Mouse (Mus musculus) heart, embryonic 13.5 days (tissue): ENCODE data around the gene Adamts20. TPM values are rescaled to one million over a fixed set of nuclear protein-coding genes. Genes with fewer than 3 reads are reported as not detected.

Experiments
- ATAC-seq: fragments of 200-750 bp; cut with Nextera tagmentation; 2 replicates; pipeline ENCODE4 v1.8.0; 2017; ENCODE audit warnings: moderate TSS enrichment; ENCODE audit not compliant: insufficient number of reproducible peaks, low FRiP score, low TSS enrichment; ENCODE audit errors: extremely low read depth
- H3K27ac ChIP-seq: fragments of 300-500 bp; sonication (generic); replicated peaks from 2 replicates; pipeline ENCODE4 v1.5.1; 2015; ENCODE audit warnings: moderate library complexity, mild to moderate bottlenecking, inconsistent platforms
- H3K27me3 ChIP-seq: fragments of 300-500 bp; sonication (generic); replicated peaks from 2 replicates; pipeline ENCODE4 v1.6.1; 2015; ENCODE audit warnings: mild to moderate bottlenecking, inconsistent platforms
- H3K36me3 ChIP-seq: fragments of 300-500 bp; sonication (generic); 2 replicates; pipeline ENCODE4 v1.6.1; 2015; ENCODE audit warnings: mild to moderate bottlenecking, inconsistent platforms
- H3K4me1 ChIP-seq: fragments of 300-500 bp; sonication (generic); 2 replicates; pipeline ENCODE4 v1.6.1; 2015; ENCODE audit warnings: inconsistent platforms
- H3K4me2 ChIP-seq: fragments of 300-500 bp; sonication (generic); 2 replicates; pipeline ENCODE4 v1.6.1; 2015; ENCODE audit warnings: inconsistent platforms, mild to moderate bottlenecking, moderate library complexity
- H3K4me3 ChIP-seq: fragments of 300-500 bp; sonication (generic); 2 replicates; pipeline ENCODE4 v1.5.1; 2015; ENCODE audit warnings: moderate library complexity, mild to moderate bottlenecking, inconsistent platforms
- H3K9ac ChIP-seq: fragments of 300-500 bp; sonication (generic); 2 replicates; pipeline ENCODE4 v1.6.1; 2015; ENCODE audit warnings: inconsistent platforms, mild to moderate bottlenecking, moderate library complexity
- H3K9me3 ChIP-seq: fragments of 300-500 bp; sonication (generic); 2 replicates; pipeline ENCODE4 v1.6.1; 2016; ENCODE audit warnings: inconsistent platforms
- WGBS: fragments of 180-500 bp; shearing (Covaris S2); methylation state at CpG from one replicate; pipeline ENCODE4 v1.1.7; 2015; ENCODE audit warnings: mixed read lengths; 5-methylcytosine and 5-hydroxymethylcytosine counted together
- polyA plus RNA-seq: library from polyadenylated mRNA; unstranded; fragments of >200 nt; fragmentation: Nextera tagmentation; extraction: Ambion mirVana; gene quantifications from 2 replicates; pipeline ENCODE4 v1.2.1, GENCODE M21; 2015

Adamts20 gene
- polyA plus RNA-seq, 1 experiment from 2014 or later: 1.4 TPM

- 38% methylated on average over 2 of the region's 2 CpGs for WGBS
- H3K9ac ChIP-seq: no peak overlapping the region
- H3K4me3 ChIP-seq: no peak overlapping the region
- ATAC-seq: no peak
- H3K9me3 ChIP-seq: no peaks in the 10 kb centered on the region
- H3K27ac ChIP-seq: no peak overlapping the region
- no peaks in the 10 kb centered on the region for H3K36me3 ChIP-seq
- peaks cover 23% of the 10 kb centered on the region for H3K4me1 ChIP-seq
- no peaks in the 10 kb centered on the region for H3K27me3 ChIP-seq
- no peak overlapping the region for H3K4me2 ChIP-seq
Measured at GRCm38 (mm10) chr15:94443025-94443424, 22.2 kb downstream of the Adamts20 start.

GRCm38 (mm10) chr15:94435532-94435931 lies 29.7 kb downstream of the Adamts20 start:
- Histone ChIP-seq H3K36me3 (no peaks in the 10 kb centered on the region), H3K9me3 (no peaks in the 10 kb centered on the region; the same call in 1 of the 2 replicates), H3K4me2 (no peak overlapping the region), H3K9ac (no peak overlapping the region), H3K27me3 (no peaks in the 10 kb centered on the region), H3K27ac (no peak overlapping the region), H3K4me1 (peaks cover 21% of the 10 kb centered on the region), H3K4me3 (no peak overlapping the region)
- WGBS: 78% methylated on average over 5 of the region's 5 CpGs
- no peak for ATAC-seq

- 62% methylated on average over 14 of the region's 14 CpGs for WGBS
- no peak overlapping the region; the same call in 1 of the 2 replicates for H3K27ac ChIP-seq
- no peak overlapping the region for H3K4me3 ChIP-seq
- H3K4me2 ChIP-seq: no peak overlapping the region
- no peaks in the 10 kb centered on the region for H3K36me3 ChIP-seq
- H3K9ac ChIP-seq: no peak overlapping the region
- peaks cover 19% of the 10 kb centered on the region for H3K4me1 ChIP-seq
- H3K9me3 ChIP-seq: no peaks in the 10 kb centered on the region; the same call in 1 of the 2 replicates
- ATAC-seq: no peak
- H3K27me3 ChIP-seq: no peaks in the 10 kb centered on the region
Measured at GRCm38 (mm10) chr15:94430681-94431405, 34.4 kb downstream of the Adamts20 start.

- Histone ChIP-seq H3K27ac (no peak overlapping the region), H3K27me3 (no peaks in the 10 kb centered on the region), H3K4me3 (no peak overlapping the region), H3K4me1 (peaks cover 19% of the 10 kb centered on the region), H3K4me2 (no peak overlapping the region), H3K9me3 (no peaks in the 10 kb centered on the region), H3K9ac (no peak overlapping the region), H3K36me3 (no peaks in the 10 kb centered on the region)
- no peak; the same call in 1 of the 2 replicates for ATAC-seq
- WGBS: 82% methylated on average over 4 of the region's 4 CpGs
Measured at GRCm38 (mm10) chr15:94428726-94429125, 36.5 kb downstream of the Adamts20 start.

- WGBS: 79% methylated on average over 9 of the region's 9 CpGs
- Histone ChIP-seq H3K9ac (no peak overlapping the region), H3K27ac (no peak overlapping the region), H3K4me3 (no peak overlapping the region), H3K4me1 (peaks cover 13% of the 10 kb centered on the region; the same call in 1 of the 2 replicates), H3K9me3 (no peaks in the 10 kb centered on the region), H3K27me3 (no peaks in the 10 kb centered on the region), H3K4me2 (no peak overlapping the region), H3K36me3 (no peaks in the 10 kb centered on the region)
- no peak for ATAC-seq
Measured at GRCm38 (mm10) chr15:94427482-94428214, 37.6 kb downstream of the Adamts20 start.

GRCm38 (mm10) chr15:94420526-94420925 lies 44.7 kb downstream of the Adamts20 start:
- H3K27ac ChIP-seq: no peak overlapping the region
- H3K9me3 ChIP-seq: no peaks in the 10 kb centered on the region
- H3K36me3 ChIP-seq: no peaks in the 10 kb centered on the region
- peaks cover 3% of the 10 kb centered on the region; the same call in 1 of the 2 replicates for H3K4me1 ChIP-seq
- H3K4me3 ChIP-seq: no peak overlapping the region
- H3K4me2 ChIP-seq: no peak overlapping the region
- ATAC-seq: no peak
- WGBS: 55% methylated on average over 6 of the region's 6 CpGs
- no peaks in the 10 kb centered on the region for H3K27me3 ChIP-seq
- no peak overlapping the region for H3K9ac ChIP-seq

- Histone ChIP-seq H3K4me1 (peaks cover 3% of the 10 kb centered on the region; the same call in 1 of the 2 replicates), H3K36me3 (no peaks in the 10 kb centered on the region), H3K9me3 (no peaks in the 10 kb centered on the region), H3K4me3 (no peak overlapping the region), H3K27ac (no peak overlapping the region), H3K4me2 (no peak overlapping the region), H3K9ac (no peak overlapping the region), H3K27me3 (no peaks in the 10 kb centered on the region)
- no peak for ATAC-seq
- WGBS: 82% methylated on average over 9 of the region's 9 CpGs
Measured at GRCm38 (mm10) chr15:94419167-94419566, 46.1 kb downstream of the Adamts20 start.

- peaks cover 3% of the 10 kb centered on the region; the same call in 1 of the 2 replicates for H3K4me1 ChIP-seq
- no peaks in the 10 kb centered on the region for H3K36me3 ChIP-seq
- H3K9me3 ChIP-seq: no peaks in the 10 kb centered on the region
- no peak overlapping the region for H3K9ac ChIP-seq
- H3K4me2 ChIP-seq: no peak overlapping the region
- ATAC-seq: no peak
- no peaks in the 10 kb centered on the region for H3K27me3 ChIP-seq
- 79% methylated on average over 5 of the region's 5 CpGs for WGBS
- H3K4me3 ChIP-seq: no peak overlapping the region
- no peak overlapping the region for H3K27ac ChIP-seq
Measured at GRCm38 (mm10) chr15:94418427-94418826, 46.8 kb downstream of the Adamts20 start.

- no peaks in the 10 kb centered on the region for H3K27me3 ChIP-seq
- H3K9me3 ChIP-seq: no peaks in the 10 kb centered on the region
- no peak overlapping the region for H3K9ac ChIP-seq
- H3K27ac ChIP-seq: no peak overlapping the region
- ATAC-seq: no peak
- peaks cover 3% of the 10 kb centered on the region; the same call in 1 of the 2 replicates for H3K4me1 ChIP-seq
- no peak overlapping the region for H3K4me3 ChIP-seq
- no peak overlapping the region for H3K4me2 ChIP-seq
- WGBS: 64% methylated on average over 18 of the region's 18 CpGs
- no peaks in the 10 kb centered on the region for H3K36me3 ChIP-seq
Measured at GRCm38 (mm10) chr15:94417216-94418155, 47.7 kb downstream of the Adamts20 start.

- no peak for ATAC-seq
- Histone ChIP-seq H3K4me3 (no peak overlapping the region), H3K4me2 (no peak overlapping the region), H3K4me1 (no peaks in the 10 kb centered on the region), H3K36me3 (no peaks in the 10 kb centered on the region), H3K9me3 (no peaks in the 10 kb centered on the region), H3K9ac (no peak overlapping the region), H3K27ac (no peak overlapping the region), H3K27me3 (peaks cover 27% of the 10 kb centered on the region)
- 81% methylated on average over 7 of the region's 7 CpGs for WGBS
Measured at GRCm38 (mm10) chr15:94409832-94410231, 55.4 kb downstream of the Adamts20 start.

GRCm38 (mm10) chr15:94406364-94406763 lies 58.9 kb downstream of the Adamts20 start:
- 26% methylated on average over 2 of the region's 2 CpGs for WGBS
- Histone ChIP-seq H3K9ac (no peak overlapping the region), H3K27ac (no peak overlapping the region), H3K4me1 (peaks cover 11% of the 10 kb centered on the region), H3K4me3 (no peak overlapping the region), H3K4me2 (no peak overlapping the region), H3K36me3 (no peaks in the 10 kb centered on the region), H3K9me3 (no peaks in the 10 kb centered on the region), H3K27me3 (peaks cover 52% of the 10 kb centered on the region)
- no peak for ATAC-seq
